Mouse (Mus musculus): ENCODE results near the gene Zfp462. TPM values are rescaled to one million over a fixed set of nuclear protein-coding genes. Genes with fewer than 3 reads are reported as not detected.

Zfp462 gene
- total and polyA plus RNA-seq, 3 experiments = 0.05 TPM; not detected in 2

DNA sequence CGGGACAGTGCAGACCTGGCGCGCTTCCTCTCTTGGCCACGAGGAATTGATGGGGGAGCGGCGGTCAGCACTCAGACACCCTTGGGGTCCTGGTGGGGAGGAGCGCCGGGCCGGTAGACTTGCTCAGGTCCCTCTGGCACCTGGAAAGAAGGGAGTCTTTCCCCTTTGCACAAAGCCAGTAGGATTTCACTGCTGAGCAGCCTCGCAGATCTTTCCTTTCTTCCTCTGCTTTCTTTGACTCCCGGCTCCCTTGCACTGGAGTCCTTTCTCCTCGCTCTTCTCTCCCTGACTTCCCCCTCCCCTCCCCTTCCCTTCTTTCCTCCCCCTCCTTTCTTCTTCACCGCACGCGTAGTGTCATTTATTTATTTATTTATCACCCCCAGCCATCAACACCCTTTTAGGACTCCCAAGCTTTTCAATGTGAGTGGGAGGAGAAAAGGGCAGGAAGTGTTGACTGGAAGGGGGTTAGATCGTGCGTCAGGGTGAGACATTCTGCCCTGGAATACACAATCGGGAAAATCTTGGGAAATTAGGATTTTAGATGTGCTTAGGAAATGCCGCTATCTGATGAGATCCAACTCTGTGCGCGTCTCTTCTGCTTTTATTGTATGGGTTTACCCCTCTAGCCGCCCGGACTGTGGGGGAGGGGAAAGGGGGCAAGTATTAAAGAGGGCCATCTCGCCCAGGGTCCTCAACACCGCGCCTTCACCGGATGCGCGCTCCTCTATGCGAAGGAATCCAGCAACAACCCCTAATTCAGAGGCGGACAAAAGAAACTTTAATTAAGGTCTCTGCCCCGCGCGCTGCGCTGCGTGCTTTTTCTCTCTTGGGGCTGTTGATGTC lies 976 bp downstream of the Zfp462 start:
- Histone ChIP-seq H3K36me3 (replicated peaks) (no peaks in the 10 kb centered on the region), H3K27me3 (ENCODE audit: insufficient read depth, low read length) (no peaks in the 10 kb centered on the region), H3K4me3 (ENCODE audit: low read depth, low read length) (no peak overlapping the region), H3K4me1 (ENCODE audit: insufficient read depth, low read depth, low read length) (no peaks in the 10 kb centered on the region), H3K9me3 (replicated peaks) (peaks cover 38% of the 10 kb centered on the region)
- ATAC-seq (ENCODE audit: extremely low read depth, insufficient number of reproducible peaks, low FRiP score, poor library complexity, severe bottlenecking) (no peak), DNase-seq (ENCODE audit: low spot score) (no peak)
- TF ChIP-seq TAL1 (conservative IDR thresholded peaks at IDR 0.05; ENCODE audit: low read depth, low read length) = no peak
- TF ChIP-seq POLR2AphosphoS5 (IDR thresholded peaks at IDR 0.05; ENCODE audit: insufficient replicate concordance, low read depth, low read length) = no peak
- TF ChIP-seq CTCF (IDR thresholded peaks at IDR 0.05; ENCODE audit: low read depth, low read length) = no peak
- no peak for TF ChIP-seq GATA2 (IDR thresholded peaks at IDR 0.05; ENCODE audit: borderline replicate concordance, low read depth, low read length)
- TF ChIP-seq GATA1 (IDR thresholded peaks at IDR 0.05; ENCODE audit: borderline replicate concordance, low read length) = no peak

DNA sequence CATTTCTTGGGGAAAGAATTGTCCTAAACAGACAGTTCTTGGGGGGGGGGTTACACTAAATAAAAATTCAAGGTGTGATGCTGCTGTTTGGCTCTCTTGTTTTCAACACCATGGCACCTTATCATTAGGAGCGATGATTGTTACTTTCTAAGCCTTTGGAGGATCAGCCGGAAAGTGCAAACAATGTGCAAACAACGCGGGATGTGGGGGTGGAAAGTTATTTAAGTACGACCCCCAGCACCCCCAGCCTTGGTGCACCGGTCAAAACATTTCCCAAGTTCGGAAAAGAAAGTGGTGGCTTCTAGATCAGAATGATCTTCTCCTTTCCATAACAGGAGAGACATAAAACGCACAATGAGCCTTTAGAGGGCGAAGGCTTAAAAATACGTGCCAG lies 1.8 kb downstream of the Zfp462 start:
- no peak for TF ChIP-seq GATA1 (IDR thresholded peaks at IDR 0.05; ENCODE audit: borderline replicate concordance, low read length)
- TF ChIP-seq POLR2AphosphoS5 (IDR thresholded peaks at IDR 0.05; ENCODE audit: insufficient replicate concordance, low read depth, low read length) = no peak
- no peak for TF ChIP-seq GATA2 (IDR thresholded peaks at IDR 0.05; ENCODE audit: borderline replicate concordance, low read depth, low read length)
- no peak for TF ChIP-seq TAL1 (conservative IDR thresholded peaks at IDR 0.05; ENCODE audit: low read depth, low read length)
- no peak for TF ChIP-seq CTCF (IDR thresholded peaks at IDR 0.05; ENCODE audit: low read depth, low read length)
- Histone ChIP-seq H3K27me3 (ENCODE audit: insufficient read depth, low read length) (no peaks in the 10 kb centered on the region), H3K9me3 (replicated peaks) (peaks cover 35% of the 10 kb centered on the region), H3K4me1 (ENCODE audit: insufficient read depth, low read depth, low read length) (no peaks in the 10 kb centered on the region), H3K36me3 (replicated peaks) (no peaks in the 10 kb centered on the region), H3K4me3 (ENCODE audit: low read depth, low read length) (no peak overlapping the region)
- DNase-seq (ENCODE audit: low spot score) (no peak), ATAC-seq (ENCODE audit: extremely low read depth, insufficient number of reproducible peaks, low FRiP score, poor library complexity, severe bottlenecking) (no peak)

DNA sequence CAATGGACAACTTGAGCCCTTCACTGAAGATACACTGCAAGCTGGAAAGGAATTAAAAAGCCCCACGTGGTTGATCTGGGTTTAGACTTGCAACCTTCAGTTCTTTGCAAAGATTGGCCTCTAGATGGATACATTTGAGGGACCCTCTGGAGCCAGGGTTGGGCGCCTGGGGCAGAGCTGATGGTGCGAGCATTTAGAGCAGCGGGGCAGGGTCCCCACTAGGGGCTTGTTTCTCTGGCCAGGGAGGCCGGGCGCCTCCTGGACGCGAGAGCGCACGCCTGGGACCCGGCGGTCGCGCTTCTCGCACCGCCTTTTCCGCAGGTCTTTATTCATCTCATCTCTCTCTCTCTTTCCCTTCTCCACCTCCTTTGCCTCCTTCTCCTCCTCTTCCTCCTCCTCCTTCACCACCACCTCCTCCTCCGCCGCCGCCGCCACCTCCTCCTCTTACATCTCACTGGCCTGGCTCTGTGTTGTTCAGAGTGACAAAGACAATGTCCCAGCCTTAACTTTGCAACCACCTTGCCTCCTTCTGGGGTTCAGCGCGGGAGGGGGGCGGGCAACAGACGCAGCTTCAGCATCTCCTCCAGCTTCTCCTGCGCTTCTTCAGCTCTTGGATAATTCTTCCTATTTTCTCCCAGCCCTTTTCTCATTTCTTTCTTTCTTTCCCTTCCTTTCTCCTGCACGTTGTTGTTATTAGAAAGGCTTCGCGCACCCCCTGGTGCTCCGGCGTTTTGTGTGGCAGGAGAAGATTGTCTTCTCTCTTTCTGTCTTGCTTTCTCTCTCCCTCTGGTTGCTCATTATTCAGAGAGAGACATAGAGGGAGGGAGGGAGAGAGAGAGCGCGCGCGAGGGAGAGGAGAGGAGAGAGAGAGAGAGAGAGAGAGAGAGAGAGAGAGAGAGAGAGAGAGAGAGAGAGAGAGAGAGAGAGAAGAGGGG lies 2.5 kb downstream of the Zfp462 start:
- H3K36me3 ChIP-seq (replicated peaks) = no peaks in the 10 kb centered on the region
- H3K4me3 ChIP-seq (ENCODE audit: low read depth, low read length) = no peak overlapping the region
- TF ChIP-seq GATA1 (IDR thresholded peaks at IDR 0.05; ENCODE audit: borderline replicate concordance, low read length) (no peak), CTCF (IDR thresholded peaks at IDR 0.05; ENCODE audit: low read depth, low read length) (no peak), POLR2AphosphoS5 (IDR thresholded peaks at IDR 0.05; ENCODE audit: insufficient replicate concordance, low read depth, low read length) (no peak), TAL1 (conservative IDR thresholded peaks at IDR 0.05; ENCODE audit: low read depth, low read length) (no peak), GATA2 (IDR thresholded peaks at IDR 0.05; ENCODE audit: borderline replicate concordance, low read depth, low read length) (no peak)
- peaks cover 35% of the 10 kb centered on the region for H3K9me3 ChIP-seq (replicated peaks)
- ATAC-seq (ENCODE audit: extremely low read depth, insufficient number of reproducible peaks, low FRiP score, poor library complexity, severe bottlenecking) = no peak
- H3K27me3 ChIP-seq (ENCODE audit: insufficient read depth, low read length) = no peaks in the 10 kb centered on the region
- no peak for DNase-seq (ENCODE audit: low spot score)
- H3K4me1 ChIP-seq (ENCODE audit: insufficient read depth, low read depth, low read length) = no peaks in the 10 kb centered on the region

DNA sequence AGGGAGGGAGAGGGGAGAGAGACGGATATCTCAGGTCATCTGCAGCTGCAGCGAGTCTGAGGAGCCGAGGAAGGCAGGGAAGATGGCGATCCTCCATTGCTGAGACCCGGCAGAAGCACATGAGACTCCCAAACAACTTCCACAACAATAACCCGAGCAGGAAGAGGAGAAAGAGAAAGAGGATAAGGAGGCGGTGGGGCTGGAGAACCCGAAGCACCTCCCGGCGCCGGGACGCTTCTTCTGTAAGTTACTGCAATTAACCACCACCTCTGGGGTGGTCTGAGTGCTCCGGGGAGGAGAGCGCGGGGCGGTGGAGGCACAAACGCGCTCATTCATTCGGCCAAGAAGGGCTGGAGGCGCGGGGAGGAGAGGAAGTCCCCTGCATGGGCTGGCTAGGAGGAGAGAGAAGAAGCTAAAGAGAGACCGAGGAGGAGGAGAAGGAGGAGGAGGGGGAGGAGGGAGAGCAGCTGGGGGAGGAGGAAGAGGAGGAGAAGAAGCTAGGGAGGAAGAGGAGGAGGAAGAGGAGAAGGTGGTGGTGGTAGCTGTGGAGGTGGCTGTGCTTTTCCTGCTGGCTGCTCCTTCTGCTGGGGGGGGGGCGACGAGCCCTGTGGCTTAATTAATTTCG lies 3.3 kb downstream of the Zfp462 start:
- H3K9me3 ChIP-seq (replicated peaks) = peaks cover 39% of the 10 kb centered on the region
- TF ChIP-seq TAL1 (conservative IDR thresholded peaks at IDR 0.05; ENCODE audit: low read depth, low read length) = no peak
- TF ChIP-seq GATA2 (IDR thresholded peaks at IDR 0.05; ENCODE audit: borderline replicate concordance, low read depth, low read length) = no peak
- TF ChIP-seq GATA1 (IDR thresholded peaks at IDR 0.05; ENCODE audit: borderline replicate concordance, low read length) = no peak
- TF ChIP-seq POLR2AphosphoS5 (IDR thresholded peaks at IDR 0.05; ENCODE audit: insufficient replicate concordance, low read depth, low read length) = no peak
- no peak for TF ChIP-seq CTCF (IDR thresholded peaks at IDR 0.05; ENCODE audit: low read depth, low read length)
- H3K4me1 ChIP-seq (ENCODE audit: insufficient read depth, low read depth, low read length) = no peaks in the 10 kb centered on the region
- DNase-seq (ENCODE audit: low spot score) (no peak), ATAC-seq (ENCODE audit: extremely low read depth, insufficient number of reproducible peaks, low FRiP score, poor library complexity, severe bottlenecking) (no peak)
- H3K36me3 ChIP-seq (replicated peaks) = no peaks in the 10 kb centered on the region
- no peak overlapping the region for H3K4me3 ChIP-seq (ENCODE audit: low read depth, low read length)
- no peaks in the 10 kb centered on the region for H3K27me3 ChIP-seq (ENCODE audit: insufficient read depth, low read length)

DNA sequence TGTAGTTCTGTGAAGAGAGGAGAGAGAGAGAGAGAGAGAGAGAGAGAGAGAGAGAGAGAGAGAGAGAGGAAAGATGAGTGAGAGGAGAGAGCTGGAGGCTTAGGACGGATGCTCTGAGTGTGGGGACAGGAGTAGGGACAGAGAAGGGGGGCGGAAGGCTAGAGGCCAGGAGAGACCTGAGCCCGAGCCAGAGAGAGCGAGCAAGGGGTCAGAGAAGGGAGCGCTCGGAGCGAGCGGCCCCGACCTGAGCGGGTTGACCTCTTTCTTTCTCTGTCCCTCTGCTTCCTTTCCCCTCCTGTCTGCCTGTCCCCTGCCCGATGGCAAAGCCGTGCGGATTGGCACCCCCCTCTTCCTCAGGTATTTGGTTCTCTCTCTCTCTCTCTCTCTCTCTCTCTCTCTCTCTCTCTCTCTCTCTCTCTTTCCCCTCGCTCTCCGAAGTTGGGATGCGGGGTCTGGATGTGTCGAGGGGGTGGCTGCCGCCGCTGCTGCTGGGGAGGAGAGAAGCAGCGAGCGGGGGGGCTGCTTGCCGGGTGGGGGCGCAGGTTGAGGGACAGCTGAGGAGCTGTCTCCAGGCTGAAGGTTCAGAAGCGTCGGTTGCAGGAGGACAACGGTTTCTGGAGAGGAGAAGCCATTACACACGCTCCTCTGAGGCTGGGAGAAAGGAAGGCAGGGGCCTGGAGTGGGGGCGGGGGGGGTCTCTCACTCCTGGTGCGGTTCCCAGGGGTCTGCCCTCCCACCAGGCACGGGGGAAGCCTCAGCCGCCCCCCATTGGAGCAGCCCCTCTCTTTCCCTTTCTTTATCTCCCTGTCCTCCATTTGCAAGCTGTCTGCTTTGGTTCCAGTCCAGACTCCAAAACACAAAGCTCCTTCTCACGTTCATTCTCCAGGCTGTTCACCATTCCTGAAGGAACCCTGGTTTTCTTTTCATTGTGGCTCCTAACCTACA lies 4.0 kb downstream of the Zfp462 start:
- Histone ChIP-seq H3K4me1 (ENCODE audit: insufficient read depth, low read depth, low read length) (no peaks in the 10 kb centered on the region), H3K4me3 (ENCODE audit: low read depth, low read length) (no peak overlapping the region), H3K36me3 (replicated peaks) (no peaks in the 10 kb centered on the region), H3K9me3 (replicated peaks) (peaks cover 42% of the 10 kb centered on the region), H3K27me3 (ENCODE audit: insufficient read depth, low read length) (no peaks in the 10 kb centered on the region)
- TF ChIP-seq CTCF (IDR thresholded peaks at IDR 0.05; ENCODE audit: low read depth, low read length) (no peak), POLR2AphosphoS5 (IDR thresholded peaks at IDR 0.05; ENCODE audit: insufficient replicate concordance, low read depth, low read length) (no peak), GATA1 (IDR thresholded peaks at IDR 0.05; ENCODE audit: borderline replicate concordance, low read length) (no peak), GATA2 (IDR thresholded peaks at IDR 0.05; ENCODE audit: borderline replicate concordance, low read depth, low read length) (no peak), TAL1 (conservative IDR thresholded peaks at IDR 0.05; ENCODE audit: low read depth, low read length) (no peak)
- DNase-seq (ENCODE audit: low spot score) = no peak
- no peak for ATAC-seq (ENCODE audit: extremely low read depth, insufficient number of reproducible peaks, low FRiP score, poor library complexity, severe bottlenecking)

All from G1E (cell line).